Comparison of ENCODE assay signal across 17 mouse cellular contexts in the genomic region with DNA sequence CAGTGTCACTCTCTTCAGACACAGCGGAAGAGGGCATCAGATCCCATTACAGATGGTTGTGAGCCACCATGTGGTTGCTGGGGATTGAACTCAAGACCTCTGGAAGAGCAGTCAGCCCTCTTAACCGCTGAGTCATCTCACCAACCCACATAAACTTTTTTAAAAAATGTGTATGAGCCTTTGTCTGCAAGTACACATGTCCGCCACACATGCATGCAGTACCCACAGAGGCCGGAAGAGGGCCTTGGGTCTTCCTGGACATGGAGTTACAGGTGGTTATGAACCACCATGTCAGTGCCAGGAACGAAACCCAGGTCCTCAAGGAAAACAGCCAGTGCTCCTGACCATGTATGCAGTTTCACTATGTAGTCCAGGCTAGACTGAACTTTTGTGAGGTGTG. TPM values are rescaled to one million over a fixed set of nuclear protein-coding genes. Genes with fewer than 3 reads are reported as not detected.
DNase-seq lines count a peak whose midpoint lies in the region; TF ChIP-seq lines count a peak whose summit lies in the region.
"Had no signal": no experiment of that assay in that cellular context is flagged by ENCODE, and none has a peak within 500 bp of the region (broad histone marks: within the 10 kb centered on the region; RNA-seq: fewer than 3 reads in every experiment).

No protein-coding gene starts in this region.

- H3K27me3 ChIP-seq in CH12.LX (replicated peaks) = no peaks in the 10 kb centered on the region
- H3K27me3 ChIP-seq: embryonic facial prominence, embryonic 13.5 days; intestine, embryonic 15.5 days; limb, embryonic 15.5 days had no signal

- TF ChIP-seq RAD21 in CH12.LX (IDR thresholded peaks at IDR 0.05; ENCODE audit: low read depth, low read length) = no peak

- TF ChIP-seq CTCF in layer of hippocampus, adult 2 months (conservative IDR thresholded peaks at IDR 0.05) = peak; percentile 27
- TF ChIP-seq CTCF in CH12.LX (conservative IDR thresholded peaks at IDR 0.05 in 1 of 2, IDR thresholded peaks at IDR 0.05 in 1 of 2; ENCODE audit: low read depth in 2 of 2, low read length in 2 of 2) = peak in 1 of 2 experiments; percentile 37; a peak in 2 of 4 replicates

- no peak overlapping the region for H3K4me2 ChIP-seq in CH12.LX (ENCODE audit: insufficient read depth, low read depth, poor library complexity, severe bottlenecking)
- H3K4me2 ChIP-seq: embryonic facial prominence, embryonic 13.5 days; intestine, embryonic 15.5 days; limb, embryonic 15.5 days had no signal

- no peak for TF ChIP-seq EP300 in CH12.LX (IDR thresholded peaks at IDR 0.05; ENCODE audit: low read length)

- no peak for DNase-seq in layer of hippocampus, adult 2 months (ENCODE audit: low spot score in 2 of 2)
- DNase-seq in layer of hippocampus, adult 9-11 months = no peak
- DNase-seq in CH12.LX (ENCODE audit: extremely low read depth) (peak; percentile 37), NIH3T3 (ENCODE audit: low read depth) (peak; percentile 34), MN1 (ENCODE audit: low spot score) (no peak)
- DNase-seq in forelimb bud, embryonic 11.5 days (ENCODE audit: low read depth, low spot score) = peak; percentile 7
- no peak for DNase-seq in right cerebral cortex, adult 18-20 months
- DNase-seq in embryo, embryonic 11 days = no peak
- DNase-seq: cerebellum, adult 18-20 months; gastrocnemius, postnatal 36 days; kidney, postnatal 14 days; thymus, adult 2 months had no signal

- no peak overlapping the region for H3K4me3 ChIP-seq in layer of hippocampus, adult 2 months
- H3K4me3 ChIP-seq in CH12.LX (replicated peaks in 1 of 3; ENCODE audit: low read depth in 2 of 3, low read length in 2 of 3, poor library complexity in 1 of 3) = no peak overlapping the region
- H3K4me3 ChIP-seq: embryonic facial prominence, embryonic 13.5 days; heart, embryonic 10.5 days; intestine, embryonic 15.5 days; limb, embryonic 15.5 days had no signal

- H3K4me1 ChIP-seq in CH12.LX (ENCODE audit: control insufficient read depth in 1 of 2, insufficient read depth in 2 of 2) = no peaks in the 10 kb centered on the region
- H3K4me1 ChIP-seq: embryonic facial prominence, embryonic 13.5 days; heart, embryonic 10.5 days; intestine, embryonic 15.5 days; limb, embryonic 15.5 days had no signal

- dilution Hi-C loops in CH12.LX (cut with MboI; ENCODE audit: extremely low pct_ligation_motif_present, extremely low pct_unique_long_range_greater_than_20kb, low sequenced_read_pairs) = no loop called here

- no peaks in the 10 kb centered on the region for H3K79me2 ChIP-seq in CH12.LX (replicated peaks; ENCODE audit: control insufficient read depth, extremely low read depth, insufficient read depth, poor library complexity, severe bottlenecking)

- H3K9me3 ChIP-seq in CH12.LX (replicated peaks; ENCODE audit: low read length) = no peaks in the 10 kb centered on the region
- H3K9me3 ChIP-seq: embryonic facial prominence, embryonic 13.5 days; heart, embryonic 10.5 days; intestine, embryonic 15.5 days; limb, embryonic 15.5 days had no signal

- no peak overlapping the region for H3K9ac ChIP-seq in CH12.LX (ENCODE audit: insufficient read depth, low read depth)
- H3K9ac ChIP-seq: embryonic facial prominence, embryonic 13.5 days; intestine, embryonic 15.5 days; limb, embryonic 15.5 days had no signal

- H3K36me3 ChIP-seq in CH12.LX (replicated peaks in 1 of 2; ENCODE audit: control insufficient read depth in 1 of 2, insufficient read depth in 1 of 2, low read length in 1 of 2) = peaks cover 0 to 7% of the 10 kb centered on the region in 2 experiments
- H3K36me3 ChIP-seq: embryonic facial prominence, embryonic 13.5 days; heart, embryonic 10.5 days; intestine, embryonic 15.5 days; limb, embryonic 15.5 days had no signal

- TF ChIP-seq POLR2A in CH12.LX (IDR thresholded peaks at IDR 0.05; ENCODE audit: low read depth, low read length) = no peak

- in situ Hi-C loops in CH12.LX (cut with MboI; ENCODE audit: low pct_ligation_motif_present, low pct_unique_long_range_greater_than_20kb, low sequenced_read_pairs) = no loop called here

- H3K27ac ChIP-seq in layer of hippocampus, adult 2 months = no peak overlapping the region
- H3K27ac ChIP-seq in CH12.LX (ENCODE audit: insufficient read depth, low read depth) = no peak overlapping the region
- H3K27ac ChIP-seq: embryonic facial prominence, embryonic 13.5 days; heart, embryonic 10.5 days; intestine, embryonic 15.5 days; limb, embryonic 15.5 days had no signal

TF ChIP-seq in CH12.LX, 34 proteins besides CTCF, POLR2A, EP300 and RAD21:
- TF ChIP-seq USF2 (conservative IDR thresholded peaks at IDR 0.05; ENCODE audit: low read depth, low read length) (no peak), ZMIZ1 (IDR thresholded peaks at IDR 0.05; ENCODE audit: low read depth, low read length) (no peak), NRF1 (IDR thresholded peaks at IDR 0.05; ENCODE audit: low read depth, low read length) (no peak), JUN (IDR thresholded peaks at IDR 0.05; ENCODE audit: insufficient read depth, low read depth, low read length) (no peak), UBTF (IDR thresholded peaks at IDR 0.05; ENCODE audit: low read depth, low read length) (no peak), PAX5 (IDR thresholded peaks at IDR 0.05; ENCODE audit: low read length) (no peak), SMC3 (IDR thresholded peaks at IDR 0.05; ENCODE audit: low read depth, low read length) (no peak), ZKSCAN1 (IDR thresholded peaks at IDR 0.05; ENCODE audit: borderline replicate concordance, low read depth, low read length) (no peak), ZC3H11A (IDR thresholded peaks at IDR 0.05; ENCODE audit: low read depth, low read length) (no peak), BHLHE40 (IDR thresholded peaks at IDR 0.05; ENCODE audit: low read depth, low read length) (no peak), MEF2A (IDR thresholded peaks at IDR 0.05; ENCODE audit: borderline replicate concordance, low read depth, low read length) (no peak)

RNA-seq across cellular contexts. Expression of a gene that starts 17.7 kb away (rescaled TPM):
- 1 to 10 TPM; 4.8 TPM for total RNA-seq in layer of hippocampus, adult 2 months (2021)
- total RNA-seq in CH12.LX (2012; rRNA removed) (1.0 and 2.5 TPM in 2 replicates), CH12.LX (2014; rRNA removed) (1.7 and 2.7 TPM in 2 replicates)
- 1.9 and 2.5 TPM in 2 replicates for polyA plus RNA-seq in CH12.LX (2012; ENCODE audit: insufficient read length, low read depth)
- total RNA-seq: gastrocnemius, postnatal 36 days; megakaryocyte, adult 5-6 weeks had no signal

RNA-seq across cellular contexts. Expression of a gene that starts 23.9 kb away (rescaled TPM):
- 10 to 100 TPM; 55.7 to 57.5 TPM for total RNA-seq in layer of hippocampus, adult 2 months (2021)
- total RNA-seq in CH12.LX (2012; rRNA removed) = 45.2 and 52.6 TPM in 2 replicates
- 58.9 and 62.4 TPM in 2 replicates for total RNA-seq in CH12.LX (2014; rRNA removed)
- polyA plus RNA-seq in CH12.LX (2012; ENCODE audit: insufficient read length, low read depth) = 66.3 and 69.6 TPM in 2 replicates

RNA-seq across cellular contexts. Expression of a gene that starts 49.2 kb away (rescaled TPM):
- total RNA-seq in layer of hippocampus, adult 2 months (2021) = 10 to 100 TPM; 25.2 to 26.3 TPM
- total RNA-seq in CH12.LX (2012; rRNA removed) = 20.2 and 23.1 TPM in 2 replicates
- total RNA-seq in CH12.LX (2014; rRNA removed) = 10.4 and 12.4 TPM in 2 replicates
- polyA plus RNA-seq in CH12.LX (2012; ENCODE audit: insufficient read length, low read depth) = 17.5 and 17.6 TPM in 2 replicates

Comparison
In these comparisons a context has a peak if more than half of its experiments do, and no peak if none do; other contexts are left out.
1. DNase-seq: peak in CH12.LX (single experiment), NIH3T3 (single experiment) and forelimb bud, embryonic 11.5 days (single experiment); none in layer of hippocampus, adult 2 months (0 of 2), layer of hippocampus, adult 9-11 months (single experiment), right cerebral cortex, adult 18-20 months (single experiment), embryo, embryonic 11 days (single experiment) and MN1 (single experiment).